Mouse (Mus musculus) bone marrow, adult 2 months (tissue): ENCODE measurements at regions not wholly inside any gene's neighbourhood (a gene's known extent, or its start where the extent isn't known, plus 50 kb on each side); places are given as distances from the start of the nearest gene placed in this dataset.

Source experiments
- CTCF ChIP-seq: fragments of 200-500 bp; IDR thresholded peaks from 2 replicates; pipeline ENCODE4 v1.5.1; 2011; ENCODE audit warnings: low read length, control low read depth; ENCODE audit not compliant: control insufficient read depth, insufficient read depth
- POLR2A ChIP-seq: fragments of 200-500 bp; IDR thresholded peaks from 2 replicates; pipeline ENCODE4 v1.6.1; 2011; ENCODE audit warnings: low read depth, mild to moderate bottlenecking, control low read depth, low read length, borderline replicate concordance; ENCODE audit not compliant: control insufficient read depth

GRCm38 (mm10) chr5:44416844-44417589 is 190.6 kb upstream of the Tapt1 start:
- TF ChIP-seq CTCF (no peak), POLR2A (no peak)
